Mouse (Mus musculus): ENCODE measurements around the gene Wiz. TPM values are rescaled to one million over a fixed set of nuclear protein-coding genes. Genes with fewer than 3 reads are reported as not detected.

Gene Wiz
- polyA plus RNA-seq, 1 experiment from 2014 or later = 50.5 TPM

- H3K27me3 ChIP-seq (replicated peaks) = no peaks in the 10 kb centered on the region
- peaks cover 94% of the 10 kb centered on the region for H3K36me3 ChIP-seq
- H3K9ac ChIP-seq = no peak overlapping the region
- no peak for ATAC-seq (ENCODE audit: low FRiP score, low read depth)
- H3K4me1 ChIP-seq = peaks cover under 1% of the 10 kb centered on the region; the same call in 1 of the 2 replicates
- H3K4me2 ChIP-seq (replicated peaks) = no peak overlapping the region
- no peak overlapping the region for H3K4me3 ChIP-seq
- H3K27ac ChIP-seq = no peak overlapping the region
- no peaks in the 10 kb centered on the region for H3K9me3 ChIP-seq
- WGBS = 81% methylated on average over 5 of the region's 5 CpGs
These were observed 75.3 kb downstream of the Wiz start for GRCm38 (mm10) chr17:32313892-32314291.

DNA sequence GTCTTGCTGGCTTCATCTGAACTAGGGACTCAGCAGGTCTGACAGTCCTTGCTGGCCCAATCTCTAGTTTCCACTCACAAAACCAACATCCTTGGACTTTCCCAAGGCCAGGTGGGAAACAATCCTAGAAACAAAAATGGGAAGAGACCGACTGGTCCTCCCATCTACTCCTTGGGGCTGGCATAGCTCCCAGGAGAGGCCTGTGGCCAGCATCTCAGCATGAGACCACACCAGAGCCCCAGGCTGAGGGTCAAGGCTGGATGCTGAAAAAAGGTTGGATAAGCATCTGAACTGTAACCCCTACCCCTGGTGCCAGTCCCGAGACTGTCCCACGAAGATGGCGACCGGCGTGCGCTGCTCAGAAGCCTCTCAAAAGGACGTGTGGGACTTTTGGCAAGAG, 76.4 kb downstream of the Wiz start:
- Histone ChIP-seq H3K9ac (no peak overlapping the region), H3K4me1 (no peaks in the 10 kb centered on the region), H3K4me3 (no peak overlapping the region), H3K9me3 (no peaks in the 10 kb centered on the region), H3K36me3 (peaks cover 98% of the 10 kb centered on the region), H3K27ac (no peak overlapping the region), H3K27me3 (replicated peaks) (no peaks in the 10 kb centered on the region), H3K4me2 (replicated peaks) (no peak overlapping the region)
- ATAC-seq (ENCODE audit: low FRiP score, low read depth) = no peak
- 95% methylated on average over 8 of the region's 8 CpGs for WGBS

GRCm38 (mm10) chr17:32307963-32308362, 81.3 kb downstream of the Wiz start:
- Histone ChIP-seq H3K9ac (no peak overlapping the region), H3K4me1 (no peaks in the 10 kb centered on the region), H3K9me3 (no peaks in the 10 kb centered on the region), H3K36me3 (peaks cover 93% of the 10 kb centered on the region), H3K4me3 (no peak overlapping the region), H3K27ac (no peak overlapping the region), H3K4me2 (replicated peaks) (no peak overlapping the region), H3K27me3 (replicated peaks) (no peaks in the 10 kb centered on the region)
- WGBS = 94% methylated on average over 4 of the region's 4 CpGs
- ATAC-seq (ENCODE audit: low FRiP score, low read depth) = no peak

Small RNA genes lying within 50 kb of the gene (microRNA-seq; reads per million reads assigned to microRNA genes)
- gene Gm22201 = not detected

Other genes with a start within 250 kb of the Wiz start
- gene Notch3, start 222.6 kb downstream of the Wiz start, polyA plus RNA-seq (2016; fragmentation: Nextera tagmentation; extraction: Ambion mirVana) = 17.3 and 17.4 TPM in 2 replicates
- 0.08 TPM in 1 of 2 replicates, not detected in the other for gene Ephx3, start 199.9 kb downstream of the Wiz start, polyA plus RNA-seq (2016; fragmentation: Nextera tagmentation; extraction: Ambion mirVana)
- 105 and 112 TPM in 2 replicates for gene Brd4, start 104.7 kb downstream of the Wiz start, polyA plus RNA-seq (2016; fragmentation: Nextera tagmentation; extraction: Ambion mirVana)
- gene Akap8, start 68.2 kb downstream of the Wiz start, polyA plus RNA-seq (2016; fragmentation: Nextera tagmentation; extraction: Ambion mirVana) = 124 and 126 TPM in 2 replicates
- gene Akap8l, start 38.8 kb downstream of the Wiz start, polyA plus RNA-seq (2016; fragmentation: Nextera tagmentation; extraction: Ambion mirVana) = 135 and 136 TPM in 2 replicates
- gene Rasal3, start 14.1 kb upstream of the Wiz start, polyA plus RNA-seq (2016; fragmentation: Nextera tagmentation; extraction: Ambion mirVana) = 0.66 and 1.7 TPM in 2 replicates
- not detected in 2 replicates for gene Pglyrp2, start 34.7 kb upstream of the Wiz start, polyA plus RNA-seq (2016; fragmentation: Nextera tagmentation; extraction: Ambion mirVana)
- 0.99 and 1.3 TPM in 2 replicates for gene Cyp4f39, start 63.3 kb upstream of the Wiz start, polyA plus RNA-seq (2016; fragmentation: Nextera tagmentation; extraction: Ambion mirVana)
- 9.5 and 10.8 TPM in 2 replicates for gene Cyp4f17, start 116.6 kb upstream of the Wiz start, polyA plus RNA-seq (2016; fragmentation: Nextera tagmentation; extraction: Ambion mirVana)
- gene Cyp4f16, start 147.1 kb upstream of the Wiz start, polyA plus RNA-seq (2016; fragmentation: Nextera tagmentation; extraction: Ambion mirVana) = 19.8 and 25.3 TPM in 2 replicates
- gene Cyp4f37, start 231.9 kb upstream of the Wiz start, polyA plus RNA-seq (2016; fragmentation: Nextera tagmentation; extraction: Ambion mirVana) = not detected in 2 replicates

Data from neural tube, embryonic 12.5 days (tissue).